Mouse (Mus musculus): Measurements from ENCODE around the gene Tbc1d1.
"Not testable (repeated sequence)": the region's sequence is repeated elsewhere in the genome, so short reads cannot be mapped to it uniquely, and the experiment has no call there.

Gene Tbc1d1

DNA sequence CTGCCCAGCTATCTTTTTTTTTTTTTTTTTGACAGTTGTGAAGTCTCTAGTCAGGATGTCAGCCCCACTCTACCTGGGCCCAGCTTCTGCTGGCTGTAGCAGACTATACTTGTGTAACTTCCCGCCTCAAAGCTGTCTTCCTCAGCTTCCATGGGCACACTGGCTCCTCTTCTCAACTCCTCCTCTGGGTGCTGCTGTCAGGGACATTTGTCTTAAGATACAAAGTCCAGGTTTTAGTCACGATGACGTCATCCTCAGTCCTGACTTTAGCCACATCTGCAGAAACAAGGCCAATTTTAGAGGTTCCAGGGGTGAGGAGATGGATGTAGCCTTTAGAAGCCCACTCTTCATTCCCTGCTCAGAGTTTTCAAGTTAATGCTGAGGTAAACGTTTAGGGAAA, 167.2 kb downstream of the Tbc1d1 start:
- no peak for DNase-seq

DNA sequence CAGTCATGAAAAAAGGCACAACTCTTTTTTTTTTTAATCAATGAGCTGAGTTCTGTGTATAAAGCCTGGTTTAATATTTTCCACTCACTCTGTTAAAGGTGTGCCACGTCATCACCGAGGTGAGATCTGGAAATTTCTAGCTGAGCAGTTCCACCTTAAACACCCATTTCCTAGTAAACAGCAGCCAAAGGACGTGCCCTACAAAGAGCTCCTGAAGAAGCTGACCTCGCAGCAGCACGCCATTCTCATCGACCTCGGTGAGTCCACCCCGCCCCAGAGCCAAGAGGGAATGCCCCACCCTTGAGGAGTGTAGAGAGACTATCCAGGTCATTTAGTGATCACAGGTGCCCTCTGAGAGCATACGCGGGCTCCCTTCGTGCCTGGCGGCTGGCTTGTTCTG, 168.2 kb downstream of the Tbc1d1 start:
- DNase-seq, result no peak

DNA sequence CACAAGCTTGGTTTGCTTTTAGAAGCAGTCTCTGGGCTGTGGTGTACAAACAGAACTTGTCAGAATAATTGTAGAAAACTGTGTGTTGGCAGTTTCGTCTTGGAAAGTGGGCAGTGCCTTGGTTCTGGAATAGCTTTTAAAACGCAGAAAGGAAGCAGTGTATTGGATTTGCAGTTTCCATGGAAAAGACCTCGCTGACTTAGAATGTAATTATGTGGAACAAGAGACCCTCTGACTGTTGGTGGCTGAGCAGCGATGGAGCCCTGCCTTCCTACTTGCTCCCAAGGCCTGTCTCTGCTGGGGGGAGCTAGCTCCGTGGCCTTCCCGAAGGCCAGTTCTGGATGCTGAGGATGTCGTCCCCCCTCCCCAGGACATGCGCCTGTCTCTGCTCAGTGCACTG, 168.8 kb downstream of the Tbc1d1 start:
- DNase-seq, result no peak

DNA sequence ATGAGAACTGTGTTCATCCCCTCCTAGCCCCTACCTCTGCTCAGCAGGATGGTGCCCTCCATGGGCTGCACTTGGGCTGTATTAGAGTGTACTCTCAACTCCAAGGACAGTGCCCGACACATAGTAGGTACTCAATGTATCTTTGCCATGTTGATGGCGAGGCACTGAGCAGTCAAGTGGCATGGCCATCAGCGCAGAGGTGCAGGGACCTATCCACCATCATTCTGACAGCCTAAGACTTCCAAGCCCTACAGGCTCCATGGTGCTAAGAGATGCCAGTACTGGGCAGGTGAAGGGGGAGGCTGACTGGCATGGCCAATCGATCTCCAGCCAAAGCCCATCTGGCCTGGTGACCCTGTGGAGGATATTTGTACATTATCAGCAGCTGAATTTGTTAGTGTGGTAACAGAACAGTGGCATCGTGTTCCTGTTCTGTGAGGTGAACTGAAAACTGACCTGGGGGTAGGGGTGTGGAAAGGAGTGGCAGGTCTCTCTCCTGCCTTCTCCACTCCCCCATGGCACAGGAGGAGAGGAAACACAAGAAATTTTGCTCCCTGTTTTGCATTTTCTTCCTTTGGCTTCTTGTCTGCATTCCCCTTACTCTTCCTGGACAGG, 169.7 kb downstream of the Tbc1d1 start:
- no peak for DNase-seq

DNA sequence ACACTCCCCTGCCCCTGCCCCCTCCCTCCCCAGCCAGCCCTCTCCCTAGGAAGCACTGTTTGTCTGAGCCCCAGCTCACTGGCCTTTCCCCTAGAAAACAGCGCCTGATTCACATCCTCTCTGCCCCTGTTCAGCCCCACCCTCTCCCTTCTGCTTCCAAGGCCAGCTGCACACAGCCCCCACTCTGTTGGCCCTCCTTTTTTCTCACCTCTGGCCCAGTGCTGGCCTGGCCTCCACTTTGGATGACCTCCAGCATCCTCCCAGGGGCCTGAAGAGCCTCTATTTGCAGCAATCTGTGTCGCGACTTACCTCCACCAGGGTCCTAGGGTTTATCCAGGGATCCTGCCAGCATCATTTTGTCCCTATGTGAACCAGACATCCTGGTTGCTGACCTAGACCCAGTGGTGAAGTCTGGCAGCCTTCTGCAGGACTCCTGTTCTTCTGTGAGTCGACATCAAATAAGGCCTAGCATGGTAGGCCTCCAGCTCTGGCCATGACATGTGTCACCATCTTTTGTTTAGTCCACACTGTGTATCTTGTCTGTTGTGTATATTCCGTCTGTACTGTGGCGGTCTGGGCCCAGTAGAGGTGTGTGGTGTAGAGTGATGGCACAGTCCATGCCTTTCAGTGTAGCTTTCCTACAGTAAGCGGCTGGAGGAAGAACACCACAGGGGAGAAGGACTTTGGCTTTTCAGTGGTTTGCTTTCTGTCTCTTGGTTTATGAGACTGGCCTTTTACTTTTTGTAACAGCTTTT, 170.5 kb downstream of the Tbc1d1 start:
- DNase-seq, result no peak

DNA sequence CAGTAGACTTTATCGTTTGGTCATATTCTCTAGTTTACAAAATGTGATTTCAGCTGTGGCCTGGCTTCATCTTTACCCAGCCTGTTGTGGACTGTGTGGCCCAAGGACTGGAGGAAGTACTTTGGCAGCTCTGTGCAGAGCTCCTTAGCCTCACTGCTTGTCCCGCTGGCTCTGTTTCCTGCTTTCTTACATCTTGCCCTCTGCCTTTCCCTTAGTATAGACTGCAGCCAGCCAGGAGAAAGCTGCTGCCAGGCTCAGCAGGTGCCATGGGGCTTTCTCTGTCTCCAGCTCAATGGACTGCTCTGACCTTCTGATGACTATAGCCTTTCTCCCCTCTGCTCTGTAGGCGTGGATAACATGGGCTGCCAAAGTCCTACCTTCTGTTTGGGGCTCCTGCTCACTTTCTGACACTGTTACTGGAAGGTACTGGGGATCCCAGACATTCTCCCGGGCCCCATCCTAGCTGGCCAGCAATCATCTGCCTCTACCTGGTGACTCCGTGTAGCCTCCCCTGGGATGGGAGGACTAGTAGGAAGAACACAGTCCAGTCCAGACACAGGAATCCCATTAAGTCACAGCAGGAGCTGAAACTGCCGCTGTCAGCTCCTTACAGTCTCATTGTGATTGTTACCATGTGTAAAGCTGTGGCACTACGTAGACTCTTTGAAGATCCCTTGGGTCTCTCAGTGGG, 171.3 kb downstream of the Tbc1d1 start:
- DNase-seq, result no peak

DNA sequence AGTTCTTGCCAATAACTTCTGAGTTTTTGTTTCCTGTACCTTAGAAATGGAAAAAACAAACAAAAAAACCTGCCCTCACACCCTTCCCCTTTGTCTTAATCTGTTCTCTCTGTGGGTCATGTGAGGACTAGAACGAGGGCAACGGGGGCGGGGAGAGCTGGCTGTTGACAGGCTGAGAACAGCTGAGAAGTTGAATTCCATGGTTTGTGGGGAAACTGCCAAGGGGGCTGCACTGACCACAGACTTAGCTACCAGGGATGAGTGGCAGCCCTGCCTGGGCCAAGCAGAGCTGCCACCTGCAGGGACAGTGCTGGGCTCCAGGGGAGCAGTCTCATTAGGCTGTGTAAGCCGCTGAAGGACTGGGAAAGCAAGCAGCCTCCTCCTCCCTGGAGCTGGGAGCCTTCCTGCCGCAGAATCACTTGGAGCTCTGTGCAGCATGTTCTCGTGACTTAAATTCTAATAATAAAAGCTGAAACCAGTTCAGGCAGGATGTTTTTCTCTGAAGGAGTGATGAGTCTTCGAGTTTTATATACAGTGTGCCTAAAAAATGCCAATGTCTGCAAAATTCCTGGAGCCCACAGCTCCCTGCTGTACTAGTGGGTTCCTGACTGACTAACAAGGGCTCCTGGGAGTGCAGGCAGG, 180.8 kb downstream of the Tbc1d1 start:
- peak; percentile 84 for DNase-seq

DNA sequence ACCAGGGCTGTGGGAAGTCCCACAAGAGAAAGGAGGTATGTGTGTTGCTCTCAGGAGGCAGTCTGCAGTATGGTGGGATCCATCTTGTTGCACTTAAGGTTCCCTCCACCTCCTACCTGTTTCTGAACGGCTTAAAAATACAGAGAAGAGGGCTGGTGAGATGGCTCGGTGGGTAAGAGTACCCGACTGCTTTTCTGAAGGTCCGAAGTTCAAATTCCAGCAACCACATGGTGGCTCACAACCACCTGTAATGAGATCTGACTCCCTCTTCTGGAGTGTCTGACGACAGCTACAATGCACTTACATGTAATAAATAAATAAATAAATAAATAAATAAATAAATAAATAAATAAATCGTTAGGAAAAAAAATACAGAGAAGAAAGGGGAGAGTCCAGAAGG, 182.7 kb downstream of the Tbc1d1 start:
- DNase-seq, result not testable (repeated sequence)

DNA sequence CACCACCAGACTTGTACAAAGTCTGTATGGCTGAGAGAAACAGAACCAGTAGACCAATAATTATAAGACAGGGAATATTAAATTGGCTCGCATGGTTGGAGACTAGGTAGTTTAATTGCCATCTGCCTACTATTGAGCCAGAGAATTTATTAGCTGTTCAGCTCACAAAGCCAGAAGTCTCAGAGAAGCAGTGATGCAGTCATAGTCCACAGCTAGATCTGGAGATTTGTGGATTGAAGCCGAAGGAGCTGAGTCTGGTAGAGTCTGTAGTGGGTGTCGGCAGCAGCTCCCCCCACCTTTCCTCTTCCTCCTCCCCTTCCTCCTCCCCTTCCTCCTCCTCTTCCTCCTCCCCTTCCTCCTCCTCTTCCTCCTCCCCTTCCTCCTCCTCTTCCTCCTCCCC, 184.3 kb downstream of the Tbc1d1 start:
- DNase-seq, result no peak

DNA sequence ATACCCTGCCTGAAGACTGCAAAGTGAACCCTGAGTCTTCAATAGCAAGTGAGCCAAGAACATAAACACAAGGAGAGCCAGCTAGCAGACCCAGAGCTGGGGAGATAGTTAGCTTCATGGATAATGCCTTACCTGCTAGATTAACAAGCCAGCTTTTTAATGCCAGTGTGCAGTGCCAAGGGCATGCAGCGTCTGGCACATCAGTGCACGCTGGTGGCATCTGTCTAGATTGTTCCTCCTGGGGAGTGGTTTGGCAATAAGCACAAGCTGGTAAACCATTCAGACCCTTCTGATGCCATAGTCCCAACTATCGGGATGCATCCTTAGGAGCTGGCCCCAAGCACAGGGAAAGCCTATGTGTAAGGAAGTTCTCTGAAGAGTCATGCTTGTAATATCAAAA, 185.6 kb downstream of the Tbc1d1 start:
- DNase-seq, result no peak

DNA sequence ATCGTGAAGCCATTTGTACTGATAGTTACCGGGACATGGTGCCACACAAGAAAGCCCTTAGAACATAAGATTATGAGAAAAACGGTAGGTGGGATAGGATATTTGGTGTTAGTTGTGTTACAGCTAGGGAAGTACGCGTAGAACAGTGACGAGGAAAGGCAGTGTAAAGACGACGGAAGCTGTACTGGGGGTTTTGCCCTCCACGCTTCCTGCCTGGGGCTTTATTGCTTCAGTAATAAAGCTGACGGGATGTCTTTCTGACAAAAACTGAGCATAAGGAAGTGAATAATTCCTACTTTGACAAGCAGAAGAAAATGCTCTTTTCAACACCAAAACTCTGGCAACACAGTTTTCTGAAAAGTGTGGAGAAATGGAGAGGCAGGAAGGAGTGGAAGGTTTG, 186.0 kb downstream of the Tbc1d1 start:
- DNase-seq, result no peak

DNA sequence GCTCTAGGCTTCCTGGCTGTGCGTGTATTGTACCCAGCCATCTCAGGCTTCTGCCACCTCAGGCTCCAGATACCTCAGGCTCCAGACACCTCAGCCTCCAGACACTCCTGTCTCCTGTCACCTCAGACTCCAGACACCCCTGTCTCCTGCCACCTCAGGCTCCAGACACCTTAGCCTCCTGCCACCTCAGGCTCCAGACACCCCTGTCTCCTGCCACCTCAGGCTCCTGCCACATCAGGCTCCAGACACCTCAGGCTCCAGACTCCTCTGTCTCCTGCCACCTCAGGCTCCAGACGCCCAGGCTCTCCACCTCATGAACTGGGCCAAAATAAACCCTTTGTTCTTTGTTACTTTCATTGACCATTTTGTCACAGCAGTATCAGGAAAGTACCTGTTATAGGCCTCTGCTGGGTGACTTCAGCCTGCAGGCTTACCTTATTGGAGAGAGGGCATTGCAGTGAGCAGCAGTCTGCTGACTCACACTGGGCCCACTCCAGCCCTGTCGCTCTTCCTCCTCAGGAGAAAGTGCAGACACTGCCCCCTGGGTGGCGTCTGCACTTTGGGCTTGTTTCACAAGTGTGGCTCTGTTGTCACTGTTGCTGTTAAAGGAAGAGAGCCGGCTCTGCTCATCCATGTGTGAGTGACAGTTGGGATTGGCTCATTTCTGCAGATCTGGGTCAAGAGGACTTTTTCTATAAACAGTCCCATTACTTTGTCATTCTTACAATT, 188.0 kb downstream of the Tbc1d1 start:
- no peak for DNase-seq

DNA sequence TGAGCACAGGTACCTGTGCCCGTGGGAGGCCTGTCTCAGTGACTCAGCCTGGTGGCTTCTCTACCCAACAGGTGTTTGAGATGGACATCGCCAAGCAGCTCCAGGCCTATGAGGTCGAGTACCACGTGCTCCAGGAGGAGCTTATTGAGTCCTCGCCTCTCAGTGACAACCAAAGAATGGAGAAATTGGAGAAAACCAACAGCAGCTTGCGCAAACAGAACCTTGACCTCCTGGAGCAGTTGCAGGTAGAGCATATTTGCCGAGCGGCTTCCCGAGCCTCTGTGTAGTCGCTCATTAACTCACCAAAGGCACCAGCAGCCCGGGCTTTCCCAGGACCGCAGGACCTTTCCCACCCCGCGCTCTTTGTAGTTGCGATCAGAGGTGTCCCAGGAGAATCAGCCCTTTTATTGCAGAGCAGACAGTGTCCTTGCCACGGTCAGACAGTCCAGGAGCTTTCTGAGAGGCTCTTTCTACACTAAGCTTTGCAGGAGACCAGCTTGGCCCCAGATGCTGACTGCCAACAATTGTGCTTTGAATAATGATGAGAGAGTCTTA, 189.2 kb downstream of the Tbc1d1 start:
- DNase-seq, result no peak

DNA sequence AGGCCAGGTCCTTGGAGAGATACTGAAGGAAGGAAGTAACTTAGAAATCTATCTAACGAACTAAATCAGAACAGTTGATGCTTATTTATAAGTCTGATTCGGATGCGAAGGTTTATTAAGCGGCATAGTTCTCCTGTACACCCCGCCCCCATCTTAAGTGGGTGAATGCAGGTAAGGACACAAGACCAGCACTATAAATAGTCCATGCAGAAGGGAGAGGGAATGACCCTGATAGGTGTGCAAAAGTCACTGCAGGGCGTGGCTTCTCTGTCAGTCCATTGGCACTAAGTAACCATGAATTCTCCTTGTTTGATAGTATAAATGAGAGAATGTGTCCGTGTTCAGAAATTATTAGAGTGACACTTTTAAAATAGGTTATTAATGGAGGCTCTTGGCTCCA, 189.7 kb downstream of the Tbc1d1 start:
- no peak for DNase-seq

DNA sequence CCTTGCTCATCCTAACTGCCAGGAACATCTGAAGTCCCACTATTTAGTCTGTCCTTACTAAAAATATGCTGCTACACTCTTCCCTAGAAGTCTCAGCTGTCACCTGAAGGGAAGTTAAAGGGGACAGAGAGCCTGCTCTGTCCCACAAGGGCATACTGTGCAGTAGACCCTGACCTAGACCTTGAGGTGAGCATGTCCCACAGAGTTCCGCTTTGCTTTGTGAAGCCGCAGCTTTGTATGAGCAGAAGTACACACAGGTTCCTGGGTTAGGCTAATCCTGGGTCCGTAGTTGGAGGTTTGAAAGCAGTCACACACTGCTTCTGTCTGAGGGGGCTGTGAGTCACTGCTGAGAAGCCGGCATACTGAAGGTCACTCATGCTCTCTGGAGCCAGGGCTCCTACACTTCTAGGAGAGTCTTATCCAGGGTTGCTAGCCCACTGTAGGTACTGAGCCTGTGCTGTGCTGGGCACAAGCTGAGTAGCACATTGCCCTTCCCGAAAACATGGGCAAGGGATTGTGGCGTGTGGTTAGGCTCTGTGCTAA, 190.3 kb downstream of the Tbc1d1 start:
- no peak for DNase-seq

DNA sequence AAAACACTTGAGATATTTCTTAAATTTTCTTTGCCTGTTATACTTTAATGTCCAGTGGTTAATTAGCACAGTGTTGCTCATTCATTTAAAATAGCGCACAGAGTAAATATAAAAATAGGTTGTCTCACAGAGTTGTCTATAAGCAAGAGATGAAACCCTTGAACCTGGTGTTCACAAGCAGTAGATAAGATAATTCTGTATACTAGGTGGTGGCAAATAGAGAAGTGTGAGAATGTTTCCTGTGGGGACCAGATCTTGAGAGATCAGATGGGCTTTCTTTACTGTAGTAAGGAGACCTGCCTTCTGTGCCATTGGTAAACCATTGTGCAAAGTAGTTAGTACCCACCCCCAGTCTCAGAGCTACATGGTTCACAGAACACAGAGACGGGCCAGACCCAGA, 192.1 kb downstream of the Tbc1d1 start:
- no peak for DNase-seq

DNA sequence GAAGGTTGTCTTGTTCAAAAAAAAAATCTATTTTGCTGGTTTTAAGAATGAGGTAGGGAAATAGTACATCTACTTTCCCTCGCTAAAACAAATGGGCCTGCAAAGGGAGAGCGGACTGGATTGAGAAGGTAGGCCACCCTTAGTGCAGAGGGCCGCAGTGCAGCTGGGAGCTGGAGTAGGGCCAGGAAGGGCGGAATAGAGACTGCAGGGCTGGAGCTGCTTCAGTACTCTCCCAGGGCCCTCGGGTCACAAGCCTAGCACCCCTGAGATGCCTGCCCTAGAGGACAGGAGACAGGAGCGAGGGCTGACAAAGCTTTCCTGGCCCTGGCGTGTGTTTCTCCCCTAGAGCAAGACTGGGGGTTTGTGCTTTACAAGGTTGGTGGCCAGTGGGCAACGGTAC, 192.7 kb downstream of the Tbc1d1 start:
- DNase-seq, result no peak

DNA sequence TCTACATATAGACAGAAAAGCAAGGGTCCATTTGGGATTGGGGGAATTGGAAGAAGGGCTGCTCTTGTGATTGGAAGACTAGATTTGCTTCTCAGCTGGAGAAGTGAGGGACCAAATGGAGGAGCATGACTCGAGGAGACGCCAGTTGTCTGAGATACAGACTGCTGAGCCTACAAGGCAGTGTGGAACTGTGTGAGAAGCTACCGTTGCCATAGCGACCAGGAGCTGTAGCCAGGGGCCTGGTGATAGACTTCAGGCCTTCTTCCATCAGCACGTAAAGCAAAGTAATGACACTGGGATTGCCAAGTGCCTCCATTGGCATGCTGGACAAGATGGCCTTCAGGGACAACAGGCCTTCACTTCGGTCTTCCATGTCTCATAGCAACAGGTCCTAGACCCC, 195.9 kb downstream of the Tbc1d1 start:
- no peak for DNase-seq

DNA sequence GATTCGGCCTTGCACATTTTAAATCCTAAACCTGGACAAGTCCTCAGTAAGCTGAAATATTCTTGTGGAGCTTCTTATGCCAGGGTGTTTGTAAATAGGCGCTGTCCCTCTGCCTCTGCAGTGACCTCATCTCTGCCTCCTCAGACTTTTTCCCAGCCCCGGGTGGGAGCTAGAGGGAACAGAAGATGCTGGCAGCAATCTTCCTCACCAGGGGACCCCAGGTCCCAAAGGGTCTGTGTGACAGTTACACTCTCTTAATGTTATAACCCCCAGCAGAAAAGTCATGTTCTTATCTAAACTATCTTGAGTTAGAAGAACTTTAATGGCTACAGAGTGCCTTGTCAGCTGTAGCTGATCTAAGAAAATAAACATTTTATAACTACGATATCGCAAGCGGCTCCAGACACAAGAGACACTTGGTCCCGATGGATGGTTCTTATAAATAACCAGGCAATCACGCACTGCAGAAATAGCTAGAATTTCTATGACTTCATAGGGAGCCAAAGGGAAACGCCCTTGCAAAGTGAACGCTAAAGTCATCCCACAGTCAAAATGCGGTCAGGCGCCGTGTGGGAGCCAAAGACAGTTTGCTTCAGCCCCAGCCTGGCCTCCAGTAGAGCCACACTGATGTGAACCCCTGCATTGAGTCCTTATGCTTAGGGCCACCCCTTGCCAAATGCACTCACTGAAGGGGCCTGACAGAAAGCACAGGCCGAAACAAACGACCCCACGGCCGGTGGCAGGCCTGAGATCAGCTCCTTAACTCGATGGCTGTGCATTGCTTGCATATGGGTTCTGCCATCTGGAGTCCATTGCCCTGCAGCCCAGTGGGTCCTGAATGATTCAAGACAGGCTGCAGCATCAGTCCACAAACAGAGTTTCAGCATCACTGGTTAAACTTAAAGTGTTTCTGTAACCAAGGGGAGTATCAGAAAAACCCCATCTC, 202.8 kb downstream of the Tbc1d1 start:
- no peak for DNase-seq

DNA sequence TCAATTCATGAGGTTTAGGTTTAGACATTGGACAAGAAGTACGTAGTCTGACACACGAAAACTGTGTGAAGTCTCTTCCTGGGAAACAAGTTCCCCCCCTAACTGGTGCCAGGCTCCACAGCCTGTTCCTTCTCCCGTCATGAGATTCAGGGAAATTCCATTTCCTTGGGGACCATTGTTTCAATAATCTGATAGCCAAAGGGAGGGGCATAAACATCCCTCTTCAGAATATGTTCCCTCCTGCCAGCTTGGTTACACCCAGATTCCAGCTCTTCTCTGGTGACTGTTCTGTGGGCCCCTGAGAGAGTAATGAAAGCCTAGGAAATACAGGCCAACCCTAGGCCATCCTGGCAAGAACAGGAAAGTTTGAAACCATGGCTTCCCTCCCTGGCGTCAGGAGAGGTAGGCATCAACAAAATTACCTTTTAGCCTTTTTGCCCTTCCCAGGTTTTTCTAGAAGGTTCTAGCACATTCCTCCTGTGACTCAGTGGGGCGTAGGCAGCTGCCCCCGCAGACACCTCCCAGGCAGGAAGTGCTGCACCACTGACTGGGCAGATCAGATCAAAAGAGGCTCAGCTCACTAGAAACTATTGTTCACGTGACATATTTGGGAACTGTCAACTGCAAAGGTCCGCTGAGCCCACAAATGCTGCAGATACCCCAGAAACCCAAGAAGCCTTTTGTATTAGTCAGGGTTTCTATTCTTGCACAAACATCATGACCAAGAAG, 204.2 kb downstream of the Tbc1d1 start:
- no peak for DNase-seq

DNA sequence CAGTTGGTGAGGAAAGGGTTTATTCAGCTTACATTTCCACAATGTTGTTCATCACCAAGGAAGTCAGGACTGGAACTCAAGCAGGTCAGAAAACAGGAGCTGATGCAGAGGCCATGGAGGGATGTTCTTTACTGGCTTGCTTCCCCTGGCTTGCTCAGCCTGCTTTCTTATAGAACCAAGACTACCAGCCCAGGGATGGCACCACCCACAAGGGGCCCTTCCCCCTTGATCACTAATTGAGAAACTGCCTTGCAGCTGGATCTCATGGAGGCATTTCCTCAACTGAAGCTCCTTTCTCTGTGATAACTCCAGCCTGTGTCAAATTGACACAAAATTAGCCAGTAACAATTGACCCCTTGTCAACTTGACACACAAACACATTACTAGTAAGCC, 204.8 kb downstream of the Tbc1d1 start:
- not testable (repeated sequence) for DNase-seq

All from right cerebral cortex, adult 18-20 months (tissue).